Mouse (Mus musculus): Measurements from ENCODE around the gene Nav2.

- TF ChIP-seq POLR2A (IDR thresholded peaks at IDR 0.05; ENCODE audit: insufficient read depth, low read length) (no peak), CTCF (IDR thresholded peaks at IDR 0.05; ENCODE audit: low read depth, low read length) (no peak), EP300 (IDR thresholded peaks at IDR 0.05; ENCODE audit: insufficient read depth, low read depth, low read length) (no peak)
Observed at GRCm38 (mm10) chr7:48860948-48861347, 47.6 kb upstream of the Nav2 start.

Measured in ES-Bruce4 (cell line).